Mouse (Mus musculus): ENCODE data around the gene Gm128. TPM values are rescaled to one million over a fixed set of nuclear protein-coding genes. Genes with fewer than 3 reads are reported as not detected.

Gm128 gene
- polyA plus RNA-seq, 1 experiment from 2014 or later = 0.80 TPM

DNA sequence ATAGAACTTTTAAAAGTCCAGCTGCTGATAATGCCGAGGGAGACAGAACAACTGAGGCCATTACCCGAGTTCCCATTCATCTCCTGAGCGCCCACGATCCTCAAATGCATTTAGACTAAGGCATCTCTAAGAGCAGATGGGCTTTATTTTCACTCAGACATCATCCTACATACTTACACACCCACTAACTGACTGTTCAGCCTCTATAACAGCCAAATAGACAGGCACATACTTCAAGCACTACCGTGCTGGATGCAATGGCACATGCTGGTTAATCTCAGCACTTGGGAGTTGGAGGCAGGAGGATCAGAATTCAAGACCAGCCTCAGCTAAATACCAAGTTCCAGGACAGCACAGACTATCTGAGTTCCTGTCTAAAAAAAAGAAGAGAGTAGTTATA lies 28.4 kb upstream of the Gm128 start:
- ATAC-seq (ENCODE audit: insufficient number of reproducible peaks, low FRiP score, low TSS enrichment, low read depth) = no peak
- Histone ChIP-seq H3K36me3 (peaks cover 40% of the 10 kb centered on the region), H3K27me3 (no peaks in the 10 kb centered on the region), H3K4me1 (no peaks in the 10 kb centered on the region), H3K9me3 (replicated peaks) (no peaks in the 10 kb centered on the region), H3K27ac (replicated peaks) (no peak overlapping the region), H3K4me3 (replicated peaks) (no peak overlapping the region), H3K9ac (no peak overlapping the region), H3K4me2 (replicated peaks) (no peak overlapping the region)
- WGBS = 86% methylated on average over 5 of the region's 5 CpGs

- no peak overlapping the region for H3K4me2 ChIP-seq (replicated peaks)
- no peak overlapping the region for H3K27ac ChIP-seq (replicated peaks)
- no peak overlapping the region for H3K4me3 ChIP-seq (replicated peaks)
- H3K36me3 ChIP-seq = peaks cover 50% of the 10 kb centered on the region
- no peaks in the 10 kb centered on the region for H3K9me3 ChIP-seq (replicated peaks)
- no peak for ATAC-seq (ENCODE audit: insufficient number of reproducible peaks, low FRiP score, low TSS enrichment, low read depth)
- no peak overlapping the region for H3K9ac ChIP-seq
- H3K4me1 ChIP-seq = no peaks in the 10 kb centered on the region
- no peaks in the 10 kb centered on the region for H3K27me3 ChIP-seq
Observed at GRCm38 (mm10) chr3:95267855-95268254, 26.5 kb upstream of the Gm128 start.

GRCm38 (mm10) chr3:95266052-95266451 lies 24.7 kb upstream of the Gm128 start:
- no peak for ATAC-seq (ENCODE audit: insufficient number of reproducible peaks, low FRiP score, low TSS enrichment, low read depth)
- peaks cover 64% of the 10 kb centered on the region for H3K36me3 ChIP-seq
- no peaks in the 10 kb centered on the region for H3K9me3 ChIP-seq (replicated peaks)
- no peaks in the 10 kb centered on the region for H3K27me3 ChIP-seq
- no peak overlapping the region for H3K4me3 ChIP-seq (replicated peaks)
- no peaks in the 10 kb centered on the region for H3K4me1 ChIP-seq
- no peak overlapping the region for H3K27ac ChIP-seq (replicated peaks)
- H3K4me2 ChIP-seq (replicated peaks) = no peak overlapping the region
- 94% methylated on average over 3 of the region's 3 CpGs for WGBS
- H3K9ac ChIP-seq = no peak overlapping the region

GRCm38 (mm10) chr3:95264724-95265123 lies 23.3 kb upstream of the Gm128 start:
- 56% methylated on average over 1 of the region's 1 CpGs for WGBS
- no peak for ATAC-seq (ENCODE audit: insufficient number of reproducible peaks, low FRiP score, low TSS enrichment, low read depth)
- no peaks in the 10 kb centered on the region for H3K9me3 ChIP-seq (replicated peaks)
- no peak overlapping the region for H3K9ac ChIP-seq
- H3K27ac ChIP-seq (replicated peaks) = peak overlapping the region; percentile 17; the same call in 1 of the 2 replicates
- H3K27me3 ChIP-seq = no peaks in the 10 kb centered on the region
- H3K4me3 ChIP-seq (replicated peaks) = no peak overlapping the region
- H3K36me3 ChIP-seq = peaks cover 71% of the 10 kb centered on the region
- H3K4me1 ChIP-seq = no peaks in the 10 kb centered on the region
- no peak overlapping the region for H3K4me2 ChIP-seq (replicated peaks)

DNA sequence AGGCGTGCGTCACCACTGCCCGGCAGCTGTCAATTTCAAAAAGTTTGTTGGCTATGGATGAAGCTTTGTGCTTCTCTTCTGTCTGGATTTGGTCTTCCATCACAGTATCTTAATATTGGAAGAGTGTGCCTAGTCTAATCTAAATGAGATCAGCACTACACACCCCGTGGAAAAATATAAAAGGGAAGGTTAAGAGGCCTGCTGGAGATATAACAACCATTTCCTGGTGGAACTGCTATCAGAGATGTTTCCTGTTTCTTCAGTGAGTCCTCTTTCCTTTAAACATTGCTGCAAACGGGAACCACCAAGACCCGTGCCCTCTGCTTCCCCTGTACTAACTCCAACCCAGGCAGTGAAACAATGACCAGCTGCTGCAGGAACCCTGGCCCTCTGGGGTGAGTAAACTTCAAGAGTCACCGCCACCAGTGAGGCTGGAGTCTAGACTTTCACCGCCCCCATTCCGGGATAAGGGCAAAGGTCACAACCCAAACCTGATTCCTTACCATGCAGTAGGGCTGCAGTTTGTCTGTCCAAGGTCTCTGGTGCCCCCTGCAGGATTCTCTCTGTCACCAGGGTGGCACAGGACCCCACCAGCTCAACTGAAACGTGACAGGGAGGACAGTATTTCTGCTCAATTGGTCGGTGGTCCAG lies 21.8 kb upstream of the Gm128 start:
- no peak overlapping the region for H3K4me2 ChIP-seq (replicated peaks)
- H3K4me1 ChIP-seq = no peaks in the 10 kb centered on the region
- H3K27me3 ChIP-seq = no peaks in the 10 kb centered on the region
- peaks cover 76% of the 10 kb centered on the region for H3K36me3 ChIP-seq
- no peak overlapping the region for H3K27ac ChIP-seq (replicated peaks)
- ATAC-seq (ENCODE audit: insufficient number of reproducible peaks, low FRiP score, low TSS enrichment, low read depth) = no peak
- no peak overlapping the region for H3K4me3 ChIP-seq (replicated peaks)
- no peak overlapping the region for H3K9ac ChIP-seq
- H3K9me3 ChIP-seq (replicated peaks) = no peaks in the 10 kb centered on the region
- WGBS = 46% methylated on average over 11 of the region's 11 CpGs

- no peaks in the 10 kb centered on the region for H3K27me3 ChIP-seq
- no peak overlapping the region for H3K27ac ChIP-seq (replicated peaks)
- WGBS = 71% methylated on average over 4 of the region's 4 CpGs
- H3K4me3 ChIP-seq (replicated peaks) = no peak overlapping the region
- H3K9me3 ChIP-seq (replicated peaks) = no peaks in the 10 kb centered on the region
- H3K4me1 ChIP-seq = no peaks in the 10 kb centered on the region
- no peak overlapping the region for H3K4me2 ChIP-seq (replicated peaks)
- no peak overlapping the region for H3K9ac ChIP-seq
- H3K36me3 ChIP-seq = peaks cover 76% of the 10 kb centered on the region
- no peak for ATAC-seq (ENCODE audit: insufficient number of reproducible peaks, low FRiP score, low TSS enrichment, low read depth)
Observed at GRCm38 (mm10) chr3:95261975-95262374, 20.6 kb upstream of the Gm128 start.

GRCm38 (mm10) chr3:95256931-95257330 lies 15.5 kb upstream of the Gm128 start:
- no peaks in the 10 kb centered on the region for H3K27me3 ChIP-seq
- H3K9ac ChIP-seq = no peak overlapping the region
- peaks cover 86% of the 10 kb centered on the region for H3K36me3 ChIP-seq
- no peak for ATAC-seq (ENCODE audit: insufficient number of reproducible peaks, low FRiP score, low TSS enrichment, low read depth)
- no peak overlapping the region for H3K4me3 ChIP-seq (replicated peaks)
- H3K4me1 ChIP-seq = no peaks in the 10 kb centered on the region
- H3K9me3 ChIP-seq (replicated peaks) = no peaks in the 10 kb centered on the region
- H3K27ac ChIP-seq (replicated peaks) = no peak overlapping the region
- 83% methylated on average over 5 of the region's 5 CpGs for WGBS
- H3K4me2 ChIP-seq (replicated peaks) = no peak overlapping the region

DNA sequence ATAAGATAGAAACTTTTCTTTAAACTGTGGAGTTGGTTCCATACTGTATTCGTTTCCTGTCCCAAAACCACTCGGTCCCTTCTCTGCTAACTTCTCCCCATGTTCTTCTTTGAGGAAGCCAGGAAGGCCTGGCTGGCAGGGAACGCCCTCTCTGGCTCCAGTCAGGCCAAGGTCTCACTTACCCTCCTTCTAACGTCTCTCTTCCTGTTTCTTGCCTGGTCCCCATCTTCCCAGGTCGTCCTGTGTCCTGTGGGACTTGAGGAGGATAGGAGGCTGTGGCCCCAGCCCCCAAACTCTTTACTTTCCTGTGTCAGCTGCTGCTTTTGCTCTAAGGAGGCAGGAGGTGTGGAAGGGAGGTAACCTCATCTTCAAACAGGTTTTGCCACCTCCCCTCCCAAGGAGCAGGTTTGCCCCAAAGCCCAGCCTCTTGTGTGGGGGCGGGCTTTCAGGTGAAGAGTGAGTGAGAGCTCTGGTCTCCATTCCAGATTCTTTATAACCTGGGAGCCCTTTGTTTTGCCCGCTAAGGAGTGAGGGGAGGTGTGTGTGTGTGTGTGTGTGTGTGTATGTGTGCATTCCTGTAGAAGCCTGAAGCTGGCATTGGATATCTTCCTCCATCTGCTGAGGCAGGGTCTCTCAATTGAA lies 9.5 kb upstream of the Gm128 start, which contains the start of gene Bnipl:
Gene Bnipl, minus strand, starts transcription at position 411 of the 642 bp plus-strand sequence.
- peak within 1 kb of the TSS; percentile 74 for H3K27ac ChIP-seq (replicated peaks)
- 0 out of 2 replicates have a peak, but pooled peaks cover 5% of the 10 kb centered on the region for H3K4me1 ChIP-seq
- H3K4me2 ChIP-seq (replicated peaks) = peak within 1 kb of the TSS; percentile 27
- no peaks in the 10 kb centered on the region for H3K27me3 ChIP-seq
- H3K4me3 ChIP-seq (replicated peaks) = peak within 1 kb of the TSS; percentile 20; the same call in 1 of the 2 replicates
- ATAC-seq (ENCODE audit: insufficient number of reproducible peaks, low FRiP score, low TSS enrichment, low read depth) = peak; percentile 55; the same call in 1 of the 2 replicates
- no peak within 1 kb of the TSS for H3K9ac ChIP-seq
- no peaks in the 10 kb centered on the region for H3K9me3 ChIP-seq (replicated peaks)
- H3K36me3 ChIP-seq = peaks cover 34% of the 10 kb centered on the region
- WGBS = 45% methylated on average over 7 of the region's 7 CpGs

GRCm38 (mm10) chr3:95250361-95250760 lies 9.0 kb upstream of the Gm128 start:
- WGBS = 63% methylated on average over 5 of the region's 5 CpGs
- no peaks in the 10 kb centered on the region for H3K27me3 ChIP-seq
- H3K36me3 ChIP-seq = peaks cover 34% of the 10 kb centered on the region
- 0 out of 2 replicates have a peak, but pooled peaks cover 5% of the 10 kb centered on the region for H3K4me1 ChIP-seq
- no peak overlapping the region for H3K9ac ChIP-seq
- no peak for ATAC-seq (ENCODE audit: insufficient number of reproducible peaks, low FRiP score, low TSS enrichment, low read depth)
- H3K27ac ChIP-seq (replicated peaks) = peak overlapping the region; percentile 74
- H3K4me2 ChIP-seq (replicated peaks) = peak overlapping the region; percentile 27
- H3K4me3 ChIP-seq (replicated peaks) = peak overlapping the region; percentile 20; the same call in 1 of the 2 replicates
- no peaks in the 10 kb centered on the region for H3K9me3 ChIP-seq (replicated peaks)

DNA sequence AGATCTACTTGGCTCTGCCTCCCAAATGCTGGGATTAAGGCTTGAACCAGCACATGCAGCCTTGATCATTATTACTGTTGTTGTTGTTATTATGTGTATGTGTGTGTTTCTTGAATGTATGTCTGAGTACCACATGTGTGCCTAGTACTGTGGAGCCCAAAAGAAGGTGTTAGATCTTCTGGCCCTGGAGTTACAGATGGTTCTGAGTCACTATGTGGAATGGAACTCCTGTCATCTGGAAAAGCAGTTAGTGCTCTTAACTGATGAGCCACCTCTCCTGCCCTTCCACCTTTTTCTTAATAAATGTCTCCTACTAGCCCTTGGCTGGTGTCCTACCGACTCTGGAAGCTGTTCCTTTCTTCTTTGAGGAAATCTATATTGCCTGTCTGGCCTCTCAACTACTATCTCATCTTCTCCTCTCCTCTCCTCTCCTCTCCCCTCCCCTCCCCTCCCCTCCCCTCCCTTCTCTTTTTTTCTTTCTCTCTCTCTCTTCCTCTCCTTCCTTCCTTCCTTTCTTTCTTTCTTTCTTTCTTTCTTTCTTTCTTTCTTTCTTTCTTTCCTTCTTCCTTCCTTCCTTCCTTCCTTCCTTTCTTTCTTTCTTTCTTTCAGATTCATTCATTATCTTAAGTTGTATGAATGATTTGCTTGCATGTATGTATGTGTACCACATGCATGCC lies 6.4 kb upstream of the Gm128 start:
- Histone ChIP-seq H3K27ac (replicated peaks) (no peak overlapping the region), H3K4me2 (replicated peaks) (no peak overlapping the region), H3K4me3 (replicated peaks) (no peak overlapping the region), H3K9ac (no peak overlapping the region), H3K36me3 (peaks cover 13% of the 10 kb centered on the region), H3K4me1 (0 out of 2 replicates have a peak, but pooled peaks cover 5% of the 10 kb centered on the region), H3K27me3 (no peaks in the 10 kb centered on the region), H3K9me3 (replicated peaks) (no peaks in the 10 kb centered on the region)
- ATAC-seq (ENCODE audit: insufficient number of reproducible peaks, low FRiP score, low TSS enrichment, low read depth) = no peak
- 87% methylated on average over 1 of the region's 1 CpGs for WGBS

DNA sequence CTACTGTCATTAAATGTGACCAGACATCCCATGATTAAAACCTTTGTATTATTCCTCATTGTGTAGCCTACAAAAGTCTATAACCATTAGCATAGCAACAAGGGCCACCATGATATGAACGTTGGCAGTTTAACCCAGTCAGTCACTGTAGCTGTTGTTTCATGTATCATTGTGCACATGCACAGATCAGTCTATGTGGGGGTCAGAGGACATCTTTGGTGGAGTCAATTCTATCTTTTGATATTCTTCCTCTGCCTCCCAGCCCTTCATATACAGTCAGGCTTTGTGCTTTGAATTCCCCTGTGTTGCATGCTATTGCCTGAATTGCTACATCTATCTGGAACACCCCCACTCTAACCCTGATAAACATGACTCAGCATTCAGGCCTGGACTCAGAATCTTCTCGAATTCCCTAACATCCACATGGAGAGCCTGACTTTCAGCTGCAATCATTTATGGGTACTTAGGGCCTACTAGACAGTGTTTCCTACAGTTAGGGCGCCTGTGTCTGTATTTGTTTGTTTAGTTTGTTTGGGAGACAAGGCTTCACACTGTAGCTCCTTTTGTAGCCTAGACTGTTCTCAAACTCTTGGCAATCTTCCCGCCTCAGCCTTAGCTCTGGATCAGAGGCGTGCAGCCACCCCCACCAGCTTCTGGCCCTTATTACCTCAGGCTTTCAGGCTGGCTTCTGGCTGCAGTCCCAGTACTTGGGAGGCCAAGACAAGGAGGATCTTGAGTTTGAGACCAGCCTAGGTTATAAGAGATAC lies 5.2 kb upstream of the Gm128 start:
- Histone ChIP-seq H3K4me1 (0 out of 2 replicates have a peak, but pooled peaks cover 5% of the 10 kb centered on the region), H3K27ac (replicated peaks) (no peak overlapping the region), H3K27me3 (no peaks in the 10 kb centered on the region), H3K9me3 (replicated peaks) (no peaks in the 10 kb centered on the region), H3K9ac (no peak overlapping the region), H3K4me3 (replicated peaks) (no peak overlapping the region), H3K4me2 (replicated peaks) (no peak overlapping the region), H3K36me3 (peaks cover 7% of the 10 kb centered on the region; the same call in 1 of the 2 replicates)
- WGBS = 73% methylated on average over 5 of the region's 5 CpGs
- no peak for ATAC-seq (ENCODE audit: insufficient number of reproducible peaks, low FRiP score, low TSS enrichment, low read depth)

All from embryonic facial prominence, embryonic 15.5 days (tissue).